Mouse (Mus musculus) megakaryocyte, embryonic 14.5 days (primary cell): ENCODE results near the gene Med29.

Source experiments
- FLI1 ChIP-seq: IDR thresholded peaks from 2 replicates; pipeline ENCODE4 v1.6.1; 2012; ENCODE audit warnings: low read length, inconsistent platforms, mixed read lengths
- GATA1 ChIP-seq: IDR thresholded peaks from 3 replicates; pipeline ENCODE4 v1.6.1; 2012; ENCODE audit warnings: mixed read lengths, low read length, inconsistent platforms, borderline replicate concordance

- TF ChIP-seq GATA1 (no peak), FLI1 (no peak)
These were observed 24.9 kb upstream of the Med29 start for GRCm38 (mm10) chr7:28417368-28417767.
